Mouse (Mus musculus): ENCODE measurements around the gene Pfkfb4. TPM values are rescaled to one million over a fixed set of nuclear protein-coding genes. Genes with fewer than 3 reads are reported as not detected.

The Pfkfb4 gene
- polyA plus RNA-seq, 1 experiment from 2014 or later: 22.8 TPM

- Histone ChIP-seq H3K9me3 (ENCODE audit: low read length) (no peaks in the 10 kb centered on the region), H3K4me3 (ENCODE audit: low read depth, low read length) (no peak overlapping the region), H3K4me2 (replicated peaks; ENCODE audit: low read depth, low read length) (no peak overlapping the region), H3K4me1 (ENCODE audit: insufficient read depth, low read depth, low read length) (peaks cover 8% of the 10 kb centered on the region; the same call in 1 of the 2 replicates), H3K27ac (ENCODE audit: low read length) (0 out of 2 replicates have a peak overlapping the region, but pooled peaks have one; percentile 86), H3K36me3 (ENCODE audit: insufficient read depth, low read length) (no peaks in the 10 kb centered on the region), H3K27me3 (replicated peaks; ENCODE audit: insufficient read depth, low read length) (no peaks in the 10 kb centered on the region), H3K9ac (replicated peaks; ENCODE audit: low read depth) (no peak overlapping the region)
- TF ChIP-seq EP300 (IDR thresholded peaks at IDR 0.05) (no peak), CTCF (IDR thresholded peaks at IDR 0.05) (no peak)
- DNase-seq (ENCODE audit: low spot score) (no peak), ATAC-seq (no peak)
- WGBS: 68% methylated on average over 4 of the region's 4 CpGs
These were observed 1.6 kb upstream of the Pfkfb4 start for GRCm38 (mm10) chr9:108989802-108990461.

DNA sequence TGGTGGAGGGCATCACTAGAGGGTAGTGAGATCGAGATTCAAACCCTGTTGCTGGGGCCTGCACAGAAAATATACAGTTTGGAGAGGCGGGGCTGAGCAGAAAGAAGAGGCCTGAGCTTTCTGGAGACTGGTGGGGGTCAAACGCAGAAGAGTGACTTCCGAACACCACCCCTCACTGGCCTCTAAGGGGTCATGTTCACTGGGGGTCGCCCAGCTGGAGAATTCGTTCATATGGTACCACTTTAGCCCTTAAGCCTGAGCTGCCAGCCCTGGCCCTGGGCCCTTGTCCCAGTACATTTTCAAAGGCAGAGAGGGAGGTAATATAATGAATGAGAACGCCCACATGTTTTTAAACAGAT is 1.1 kb upstream of the Pfkfb4 start:
- no peak for DNase-seq (ENCODE audit: low spot score)
- H3K4me2 ChIP-seq (replicated peaks; ENCODE audit: low read depth, low read length): no peak overlapping the region
- peak overlapping the region; percentile 86; the same call in 1 of the 2 replicates for H3K27ac ChIP-seq (ENCODE audit: low read length)
- H3K4me1 ChIP-seq (ENCODE audit: insufficient read depth, low read depth, low read length): peaks cover 8% of the 10 kb centered on the region; the same call in 1 of the 2 replicates
- 67% methylated on average over 7 of the region's 7 CpGs for WGBS
- H3K27me3 ChIP-seq (replicated peaks; ENCODE audit: insufficient read depth, low read length): no peaks in the 10 kb centered on the region
- no peak for ATAC-seq
- H3K36me3 ChIP-seq (ENCODE audit: insufficient read depth, low read length): no peaks in the 10 kb centered on the region
- no peak overlapping the region for H3K4me3 ChIP-seq (ENCODE audit: low read depth, low read length)
- no peaks in the 10 kb centered on the region for H3K9me3 ChIP-seq (ENCODE audit: low read length)
- no peak overlapping the region for H3K9ac ChIP-seq (replicated peaks; ENCODE audit: low read depth)
- no peak for TF ChIP-seq CTCF (IDR thresholded peaks at IDR 0.05)
- no peak for TF ChIP-seq EP300 (IDR thresholded peaks at IDR 0.05)

DNA sequence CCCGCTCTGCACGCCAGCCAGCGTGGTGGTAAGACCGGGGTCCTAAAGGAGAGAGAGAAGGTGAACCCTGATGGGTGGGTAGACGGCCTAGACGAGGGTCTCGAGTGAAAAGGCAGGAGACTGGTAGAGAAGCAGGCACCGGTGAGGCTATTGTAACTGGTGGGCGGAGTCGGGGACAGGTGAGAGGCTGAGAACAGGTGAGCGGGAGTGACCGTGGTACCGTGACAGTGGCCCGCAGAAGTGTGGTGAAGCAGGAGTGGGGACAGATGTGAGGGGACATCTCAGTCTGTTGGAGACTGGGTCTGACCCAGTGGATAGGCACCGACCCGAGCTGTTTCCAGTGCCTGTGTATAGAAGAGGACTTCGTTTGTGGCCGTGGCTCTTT is 499 bp downstream of the Pfkfb4 start:
- WGBS: 11% methylated on average over 18 of the region's 18 CpGs
- Histone ChIP-seq H3K9me3 (ENCODE audit: low read length) (no peaks in the 10 kb centered on the region), H3K4me2 (replicated peaks; ENCODE audit: low read depth, low read length) (peak overlapping the region; percentile 73), H3K27me3 (replicated peaks; ENCODE audit: insufficient read depth, low read length) (no peaks in the 10 kb centered on the region), H3K4me1 (ENCODE audit: insufficient read depth, low read depth, low read length) (peaks cover 8% of the 10 kb centered on the region; the same call in 1 of the 2 replicates), H3K27ac (ENCODE audit: low read length) (peak overlapping the region; percentile 68), H3K4me3 (ENCODE audit: low read depth, low read length) (peak overlapping the region; percentile 47), H3K9ac (replicated peaks; ENCODE audit: low read depth) (no peak overlapping the region), H3K36me3 (ENCODE audit: insufficient read depth, low read length) (no peaks in the 10 kb centered on the region)
- DNase-seq (ENCODE audit: low spot score) (peak; percentile 43), ATAC-seq (no peak)
- no peak for TF ChIP-seq CTCF (IDR thresholded peaks at IDR 0.05)
- no peak for TF ChIP-seq EP300 (IDR thresholded peaks at IDR 0.05)

DNA sequence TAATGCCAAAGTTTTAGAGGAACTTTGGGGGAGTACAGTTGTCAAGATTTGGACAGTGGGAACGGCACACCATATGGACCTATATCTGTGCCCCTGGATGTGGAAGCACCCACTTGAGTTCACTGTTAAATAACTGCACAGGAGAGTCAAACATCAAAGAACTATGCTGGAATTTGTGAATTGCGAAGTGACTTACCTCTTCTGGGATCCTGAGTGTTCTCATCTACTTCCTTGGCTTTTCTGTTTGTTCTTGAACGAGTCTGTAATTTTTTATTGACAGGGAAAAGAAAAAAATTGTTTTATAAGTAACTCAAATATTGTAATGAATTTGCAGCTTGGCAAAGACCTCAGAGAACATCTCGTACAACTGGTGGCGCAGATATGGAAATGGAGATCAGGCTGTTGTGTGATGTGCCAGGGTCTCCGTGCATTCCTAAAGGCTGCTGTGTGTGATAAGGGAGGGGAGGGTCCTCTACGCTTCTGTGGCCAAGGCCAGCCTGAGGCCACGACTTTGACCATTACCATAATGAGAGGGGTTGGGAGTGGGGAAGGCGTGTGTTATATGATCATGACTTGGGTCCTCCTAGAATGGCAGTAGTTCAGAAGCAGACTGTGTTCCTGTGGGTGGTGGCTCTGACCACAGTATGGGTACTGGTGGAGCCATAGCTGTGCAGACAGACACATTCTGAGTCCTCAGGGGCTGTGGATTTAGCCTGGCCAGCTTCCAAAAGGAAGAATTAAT is 1.2 kb downstream of the Pfkfb4 start:
- DNase-seq (ENCODE audit: low spot score) (peak; percentile 74), ATAC-seq (no peak)
- H3K4me2 ChIP-seq (replicated peaks; ENCODE audit: low read depth, low read length): peak overlapping the region; percentile 73
- H3K4me3 ChIP-seq (ENCODE audit: low read depth, low read length): peak overlapping the region; percentile 47; the same call in 1 of the 2 replicates
- no peaks in the 10 kb centered on the region for H3K27me3 ChIP-seq (replicated peaks; ENCODE audit: insufficient read depth, low read length)
- no peak overlapping the region for H3K9ac ChIP-seq (replicated peaks; ENCODE audit: low read depth)
- H3K9me3 ChIP-seq (ENCODE audit: low read length): no peaks in the 10 kb centered on the region
- 54% methylated on average over 9 of the region's 9 CpGs for WGBS
- H3K27ac ChIP-seq (ENCODE audit: low read length): peak overlapping the region; percentile 68; the same call in 1 of the 2 replicates
- H3K4me1 ChIP-seq (ENCODE audit: insufficient read depth, low read depth, low read length): peaks cover 8% of the 10 kb centered on the region; the same call in 1 of the 2 replicates
- TF ChIP-seq CTCF (IDR thresholded peaks at IDR 0.05) (no peak), EP300 (IDR thresholded peaks at IDR 0.05) (peak; percentile 61)
- H3K36me3 ChIP-seq (ENCODE audit: insufficient read depth, low read length): no peaks in the 10 kb centered on the region

DNA sequence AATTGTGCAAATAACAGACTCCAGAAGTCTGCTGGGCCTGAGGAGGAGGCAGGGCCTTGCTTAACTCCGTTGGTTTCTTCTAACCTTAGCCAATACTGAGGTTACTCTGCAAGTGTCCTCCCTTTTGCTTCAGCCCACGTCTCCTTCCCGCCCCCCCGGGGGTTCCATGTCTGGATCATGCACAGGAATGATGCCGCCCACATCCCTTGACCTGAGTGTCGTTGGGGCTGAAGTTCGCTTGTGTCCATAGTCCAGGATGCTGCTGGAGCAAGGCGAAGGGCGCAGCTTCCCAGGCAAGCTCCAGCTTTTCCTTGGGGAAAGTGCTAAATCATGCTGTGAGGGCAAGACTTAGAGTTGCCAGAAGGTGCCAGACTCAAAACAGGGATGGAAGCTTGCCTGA is 4.8 kb downstream of the Pfkfb4 start:
- Histone ChIP-seq H3K9me3 (ENCODE audit: low read length) (no peaks in the 10 kb centered on the region), H3K4me2 (replicated peaks; ENCODE audit: low read depth, low read length) (no peak overlapping the region), H3K36me3 (ENCODE audit: insufficient read depth, low read length) (no peaks in the 10 kb centered on the region), H3K27ac (ENCODE audit: low read length) (no peak overlapping the region), H3K4me1 (ENCODE audit: insufficient read depth, low read depth, low read length) (no peaks in the 10 kb centered on the region; the same call in 1 of the 2 replicates), H3K27me3 (replicated peaks; ENCODE audit: insufficient read depth, low read length) (no peaks in the 10 kb centered on the region), H3K4me3 (ENCODE audit: low read depth, low read length) (no peak overlapping the region), H3K9ac (replicated peaks; ENCODE audit: low read depth) (no peak overlapping the region)
- WGBS: 64% methylated on average over 9 of the region's 9 CpGs
- no peak for TF ChIP-seq EP300 (IDR thresholded peaks at IDR 0.05)
- TF ChIP-seq CTCF (IDR thresholded peaks at IDR 0.05): no peak
- DNase-seq (ENCODE audit: low spot score): no peak
- ATAC-seq: no peak

All from lung, postnatal 0 days (tissue).